Mouse (Mus musculus) heart, adult 9 months (tissue): ENCODE results near the gene Bdh1.

Experiments used
- DNase-seq, 2 experiments: peaks; one replicate each; pipeline ENCODE4 v3.0.0; 2022; ENCODE audit warnings: low spot score in 2 of 2

The Bdh1 gene

DNA sequence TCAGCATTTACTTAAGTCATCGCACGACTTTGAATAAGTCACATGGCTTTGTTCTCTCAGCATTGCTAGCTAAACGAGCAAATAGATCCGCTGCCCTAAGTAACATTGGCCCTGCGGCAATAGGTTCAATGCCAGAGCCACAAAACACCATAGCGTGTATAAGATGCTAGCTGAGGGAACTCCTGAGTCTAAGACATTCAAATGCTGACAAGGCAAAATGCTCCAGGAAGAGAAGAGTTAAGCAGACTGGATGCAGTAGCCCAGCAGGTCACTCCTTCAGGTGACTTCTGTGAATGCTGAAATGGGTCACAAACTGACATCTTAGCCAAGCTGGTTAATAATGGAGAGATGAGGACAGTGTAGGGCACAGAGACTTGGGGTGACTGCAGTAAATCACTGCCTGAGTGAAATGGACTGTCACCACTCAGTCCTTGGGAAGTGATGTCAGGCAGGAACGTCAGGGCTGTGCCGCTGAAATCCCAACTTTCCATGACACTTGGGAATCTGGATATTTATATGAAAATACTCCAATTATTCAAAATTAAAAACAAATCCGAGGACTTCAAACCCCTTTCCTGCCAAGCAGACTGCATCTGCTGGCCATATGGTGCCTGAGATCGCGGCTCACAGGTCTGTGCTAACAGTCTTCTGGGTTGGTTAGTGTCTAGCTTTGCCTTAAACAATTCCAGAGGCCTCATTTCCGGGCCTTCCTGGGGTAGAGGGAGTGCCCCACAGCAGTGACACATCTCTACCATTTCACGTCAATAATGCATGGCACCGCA, 79.1 kb downstream of the Bdh1 start:
- no peak for DNase-seq

DNA sequence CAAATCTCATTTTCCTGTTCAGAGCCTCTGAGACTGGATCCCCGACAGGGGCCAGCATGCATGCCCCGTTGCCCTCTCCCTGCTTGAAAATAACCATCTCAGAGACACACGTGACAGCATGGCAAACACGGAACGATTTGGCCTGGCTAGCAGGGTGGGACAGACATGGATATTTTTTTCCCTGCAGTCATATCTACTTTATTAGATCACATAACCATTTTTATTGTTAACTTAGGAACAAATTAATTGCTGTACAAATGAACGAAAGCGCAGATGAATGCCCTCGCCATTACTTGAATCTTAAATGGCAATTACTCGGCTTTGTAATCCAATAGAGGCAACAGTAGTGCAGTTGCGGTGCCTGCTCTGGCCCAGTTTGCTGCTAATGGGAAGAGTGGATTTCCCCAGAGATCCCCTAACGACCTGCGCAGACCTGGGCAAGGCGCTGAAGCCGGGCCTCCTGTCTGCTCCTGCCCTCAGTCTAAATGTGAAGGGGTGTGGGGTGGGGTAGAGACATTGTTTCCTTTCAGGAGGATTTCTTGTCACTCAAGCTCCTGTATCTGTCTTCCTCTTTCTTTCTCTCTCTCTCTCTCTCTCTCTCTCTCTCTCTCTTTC, 79.8 kb downstream of the Bdh1 start:
- DNase-seq = no peak

DNA sequence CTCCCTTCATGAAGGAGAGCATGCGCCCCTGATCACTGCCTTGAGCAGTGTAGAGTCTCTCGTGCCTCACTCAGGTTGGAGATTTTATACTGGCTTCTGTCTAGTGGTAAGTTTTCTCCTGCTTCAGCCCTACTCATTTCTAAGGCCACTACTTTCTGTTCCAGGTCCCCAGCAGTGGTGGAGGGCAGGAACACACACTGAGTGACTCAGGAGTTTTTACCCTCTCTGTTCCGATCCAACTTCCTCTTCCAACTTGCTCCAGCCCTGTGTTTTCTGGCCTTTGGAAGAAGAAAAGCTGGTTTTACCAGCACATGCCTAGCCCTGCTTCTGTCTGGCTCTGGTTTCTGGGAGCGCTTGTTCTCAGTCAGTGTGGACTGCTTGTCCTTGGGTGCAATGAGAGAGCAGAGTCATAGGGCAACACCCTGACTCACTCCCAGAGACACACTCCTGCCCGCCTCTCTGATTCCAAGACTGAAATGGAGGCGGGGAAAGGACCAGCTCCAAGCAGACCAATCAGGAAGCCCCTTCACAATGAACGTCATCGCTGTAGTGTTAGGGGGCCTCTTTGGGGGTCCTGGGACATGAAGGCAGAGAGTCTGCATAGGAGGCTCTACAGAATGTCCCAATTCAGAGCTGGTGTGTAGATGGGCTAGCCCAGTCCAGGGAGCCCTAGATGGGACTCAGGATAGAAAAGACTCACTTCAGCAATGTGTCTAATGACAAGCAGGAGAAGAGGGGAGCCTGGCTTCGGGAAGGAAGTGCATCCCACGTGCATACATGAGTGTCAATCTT, 84.8 kb downstream of the Bdh1 start:
- peak in 1 of 2 experiments; percentile 17 for DNase-seq

DNA sequence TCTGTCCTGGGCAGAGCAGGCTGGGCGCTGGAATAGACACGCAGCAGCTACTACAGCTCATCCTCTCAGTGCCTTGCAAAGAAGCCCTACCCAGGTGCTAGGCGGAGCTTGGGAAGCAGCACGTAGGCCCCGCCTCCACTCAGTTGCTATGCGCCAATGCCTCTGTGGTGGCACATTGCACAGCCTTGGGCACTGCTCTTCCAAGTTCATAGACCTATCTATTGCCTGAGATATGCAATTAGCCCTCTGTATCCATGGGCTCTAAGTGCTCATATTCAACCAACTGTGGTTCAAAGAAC, 85.3 kb downstream of the Bdh1 start:
- DNase-seq = no peak

DNA sequence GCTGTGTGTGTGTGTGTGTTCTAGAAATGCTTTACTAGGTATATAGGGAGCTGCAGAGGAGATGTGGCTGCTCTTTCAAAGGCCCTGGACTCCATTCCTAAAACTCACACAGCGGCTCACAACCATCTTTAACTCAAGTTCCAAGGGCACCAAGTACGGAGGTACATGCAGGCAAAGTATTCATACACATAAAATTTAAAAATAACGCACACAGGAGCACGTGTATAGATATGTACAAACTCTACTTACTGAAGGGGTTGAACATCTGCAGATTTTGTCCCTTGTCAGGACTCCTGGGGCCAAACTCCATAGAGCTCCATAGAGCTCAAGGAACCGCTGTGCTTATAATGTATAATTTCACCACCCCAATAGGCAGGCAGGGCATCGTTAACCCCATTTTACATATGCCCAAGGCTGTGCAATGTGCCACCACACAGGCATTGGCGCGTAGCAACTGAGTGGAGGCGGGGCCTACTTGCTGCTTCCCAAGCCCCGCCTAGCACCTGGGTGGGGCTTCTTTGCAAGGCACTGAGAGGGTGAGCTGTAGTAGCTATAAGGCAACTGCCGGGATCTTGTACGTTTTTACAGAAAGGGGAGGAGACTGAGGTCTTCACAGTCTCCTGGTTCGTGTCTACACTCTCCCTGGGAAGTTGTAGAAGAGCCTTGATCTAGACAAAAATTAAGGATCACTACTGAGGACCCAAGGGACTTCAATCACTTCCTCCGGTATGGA, 85.9 kb downstream of the Bdh1 start:
- no peak for DNase-seq
